Mouse (Mus musculus): ENCODE data around the gene 1700069L16Rik.

- TF ChIP-seq POLR2A (IDR thresholded peaks at IDR 0.05; ENCODE audit: insufficient read depth, low read depth, low read length): no peak
- no peak for TF ChIP-seq CTCF (IDR thresholded peaks at IDR 0.05)
Observed at GRCm38 (mm10) chr5:113687514-113687913, 37.1 kb downstream of the 1700069L16Rik start.
